Mouse (Mus musculus) heart, postnatal 0 days (tissue): Measurements from ENCODE around the gene Slc25a45. TPM values are rescaled to one million over a fixed set of nuclear protein-coding genes. Genes with fewer than 3 reads are reported as not detected.
A peak's percentile ranks its signal among the peaks of the same experiment; 100 is the strongest.

ENCODE experiments used
- ATAC-seq: fragments of 200-750 bp; cut with Nextera tagmentation; 2 replicates; pipeline ENCODE4 v1.8.0; 2017; ENCODE audit warnings: low read depth, moderate number of reproducible peaks, moderate library complexity; ENCODE audit not compliant: insufficient read depth
- DNase-seq: peaks from one replicate; pipeline ENCODE4 v3.0.0-alpha.2; 2016; ENCODE audit warnings: low spot score
- H3K27ac ChIP-seq: fragments of 300-500 bp; sonication (generic); 2 replicates; pipeline ENCODE4 v1.5.1; 2014; ENCODE audit warnings: low read depth, mild to moderate bottlenecking
- H3K27me3 ChIP-seq: fragments of 300-500 bp; sonication (generic); 2 replicates; pipeline ENCODE4 v1.6.1; 2014; ENCODE audit warnings: low read length, mixed read lengths; ENCODE audit not compliant: control insufficient read depth, insufficient read depth
- H3K36me3 ChIP-seq: fragments of 300-500 bp; sonication (generic); replicated peaks from 2 replicates; pipeline ENCODE4 v1.6.1; 2014; ENCODE audit warnings: low read length, mixed read lengths; ENCODE audit not compliant: control insufficient read depth, insufficient read depth
- H3K4me1 ChIP-seq: fragments of 300-500 bp; sonication (generic); 2 replicates; pipeline ENCODE4 v1.6.1; 2014; ENCODE audit warnings: antibody characterized with exemption; ENCODE audit not compliant: control insufficient read depth, insufficient read depth
- H3K4me2 ChIP-seq: fragments of 300-500 bp; sonication (generic); 2 replicates; pipeline ENCODE4 v1.6.1; 2014; ENCODE audit warnings: low read depth, mild to moderate bottlenecking, low read length, moderate library complexity
- H3K4me3 ChIP-seq: fragments of 300-500 bp; sonication (generic); 2 replicates; pipeline ENCODE4 v1.5.1; 2014; ENCODE audit warnings: low read depth, low read length
- H3K9ac ChIP-seq: fragments of 300-500 bp; sonication (generic); replicated peaks from 2 replicates; pipeline ENCODE4 v1.6.1; 2014; ENCODE audit warnings: low read depth, low read length, mixed read lengths
- H3K9me3 ChIP-seq: fragments of 300-500 bp; sonication (generic); replicated peaks from 2 replicates; pipeline ENCODE4 v1.6.1; 2016; ENCODE audit warnings: low read length; ENCODE audit not compliant: control insufficient read depth
- CTCF ChIP-seq: IDR thresholded peaks from 2 replicates; pipeline ENCODE4 v1.5.1; 2016; ENCODE audit warnings: antibody characterized with exemption, control low read depth, low read depth
- EP300 ChIP-seq: IDR thresholded peaks from 2 replicates; pipeline ENCODE4 v1.6.1; 2016; ENCODE audit warnings: antibody characterized with exemption, low read depth
- WGBS: fragments of 180-500 bp; shearing (Covaris S2); extraction: QIAGEN DNeasy Blood & Tissue Kit; methylation state at CpG from one replicate; pipeline ENCODE4 v1.1.7; 2014; 5-methylcytosine and 5-hydroxymethylcytosine counted together
- polyA plus RNA-seq: library from polyadenylated mRNA; unstranded; fragments of >200 nt; fragmentation: Nextera tagmentation; extraction: Ambion mirVana; gene quantifications from 2 replicates; pipeline ENCODE4 v1.2.1, GENCODE M21; 2015
- total RNA-seq: library from RNA; depleted of rRNA; stranded (reverse); fragments of >200 nt; gene quantifications from 2 replicates; pipeline ENCODE4 v1.2.3, GENCODE M21; 2014; ENCODE audit warnings: low replicate concordance; rRNA removed

Slc25a45 gene
- total and polyA plus RNA-seq, 2 experiments from 2014 or later: 2.9 to 4.8 TPM

DNA sequence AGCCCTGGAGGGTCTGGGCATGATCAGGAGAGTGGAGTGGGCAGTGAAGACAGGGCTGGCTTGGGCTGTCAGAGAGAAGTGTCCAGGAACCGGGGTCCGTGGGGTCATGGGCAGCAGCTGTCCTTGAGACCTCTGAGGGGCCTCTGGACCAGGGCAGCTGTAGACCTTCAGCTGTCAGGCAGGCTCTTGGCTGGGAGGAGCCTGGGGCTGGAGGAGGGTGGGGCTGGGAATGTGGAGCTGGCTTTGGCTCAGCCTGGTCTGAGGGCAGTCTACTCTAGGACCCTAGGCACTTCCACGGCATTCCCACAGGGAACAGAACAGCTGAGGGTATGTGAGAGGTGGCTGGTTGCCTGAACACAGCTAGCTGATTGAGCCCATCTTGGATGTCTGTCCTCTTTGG, 57.7 kb downstream of the Slc25a45 start:
- H3K27ac ChIP-seq: peak overlapping the region; percentile 64
- H3K4me1 ChIP-seq: peaks cover 27% of the 10 kb centered on the region
- H3K9ac ChIP-seq: no peak overlapping the region
- no peak overlapping the region for H3K4me2 ChIP-seq
- peak; percentile 68 for DNase-seq
- H3K4me3 ChIP-seq: no peak overlapping the region
- no peaks in the 10 kb centered on the region for H3K9me3 ChIP-seq
- WGBS: 5% methylated on average over 3 of the region's 3 CpGs
- peak; percentile 82 for ATAC-seq
- no peaks in the 10 kb centered on the region for H3K27me3 ChIP-seq
- TF ChIP-seq EP300 (no peak), CTCF (no peak)
- H3K36me3 ChIP-seq: no peaks in the 10 kb centered on the region

Other genes starting within 250 kb of the Slc25a45 start
- gene Rela, start 240.3 kb upstream of the Slc25a45 start, total RNA-seq: 26.3 and 49.5 TPM in 2 replicates
- 22.9 and 23.6 TPM in 2 replicates for gene Rela, start 240.3 kb upstream of the Slc25a45 start, polyA plus RNA-seq
- gene Sipa1, start 214.1 kb upstream of the Slc25a45 start, total RNA-seq: 33.2 and 37.8 TPM in 2 replicates
- 12.3 and 14.0 TPM in 2 replicates for gene Sipa1, start 214.1 kb upstream of the Slc25a45 start, polyA plus RNA-seq
- gene Map3k11, start 189.1 kb upstream of the Slc25a45 start, total RNA-seq: 43.5 and 51.5 TPM in 2 replicates
- gene Map3k11, start 189.1 kb upstream of the Slc25a45 start, polyA plus RNA-seq: 16.3 and 17.0 TPM in 2 replicates
- 27.0 and 35.9 TPM in 2 replicates for gene Pcnx3, start 188.9 kb upstream of the Slc25a45 start, total RNA-seq
- 6.1 and 6.7 TPM in 2 replicates for gene Pcnx3, start 188.9 kb upstream of the Slc25a45 start, polyA plus RNA-seq
- not detected in 2 replicates for gene Kcnk7, start 173.4 kb upstream of the Slc25a45 start, total RNA-seq
- gene Kcnk7, start 173.4 kb upstream of the Slc25a45 start, polyA plus RNA-seq: 0.30 and 0.34 TPM in 2 replicates
- gene Ehbp1l1, start 151.5 kb upstream of the Slc25a45 start, total RNA-seq: 113 and 118 TPM in 2 replicates
- gene Ehbp1l1, start 151.5 kb upstream of the Slc25a45 start, polyA plus RNA-seq: 86.5 and 111 TPM in 2 replicates
- gene Fam89b, start 148.2 kb upstream of the Slc25a45 start, total RNA-seq: 118 and 140 TPM in 2 replicates
- gene Fam89b, start 148.2 kb upstream of the Slc25a45 start, polyA plus RNA-seq: 74.8 and 76.6 TPM in 2 replicates
- gene Ltbp3, start 136.9 kb upstream of the Slc25a45 start, total RNA-seq: 60.0 and 73.4 TPM in 2 replicates
- gene Ltbp3, start 136.9 kb upstream of the Slc25a45 start, polyA plus RNA-seq: 15.4 and 16.3 TPM in 2 replicates
- gene Scyl1, start 106.4 kb upstream of the Slc25a45 start, total RNA-seq: 78.0 and 82.4 TPM in 2 replicates
- 46.1 and 47.1 TPM in 2 replicates for gene Scyl1, start 106.4 kb upstream of the Slc25a45 start, polyA plus RNA-seq
- gene Frmd8, start 2.5 kb upstream of the Slc25a45 start, total RNA-seq: 29.1 and 53.8 TPM in 2 replicates
- 12.8 and 14.9 TPM in 2 replicates for gene Frmd8, start 2.5 kb upstream of the Slc25a45 start, polyA plus RNA-seq
- gene Tigd3, start 16.3 kb downstream of the Slc25a45 start, total RNA-seq: 0.81 and 3.3 TPM in 2 replicates
- 0.85 and 0.91 TPM in 2 replicates for gene Tigd3, start 16.3 kb downstream of the Slc25a45 start, polyA plus RNA-seq
- gene Dpf2, start 35.2 kb downstream of the Slc25a45 start, total RNA-seq: 57.8 and 91.8 TPM in 2 replicates
- 60.5 and 61.4 TPM in 2 replicates for gene Dpf2, start 35.2 kb downstream of the Slc25a45 start, polyA plus RNA-seq
- 15.7 and 17.4 TPM in 2 replicates for gene Cdc42ep2, start 47.0 kb downstream of the Slc25a45 start, total RNA-seq
- gene Cdc42ep2, start 47.0 kb downstream of the Slc25a45 start, polyA plus RNA-seq: 8.8 and 9.5 TPM in 2 replicates
- 44.7 and 64.3 TPM in 2 replicates for gene Pola2, start 86.4 kb downstream of the Slc25a45 start, total RNA-seq
- gene Pola2, start 86.4 kb downstream of the Slc25a45 start, polyA plus RNA-seq: 32.7 and 34.1 TPM in 2 replicates
- not detected in 2 replicates for gene Slc22a20, start 108.3 kb downstream of the Slc25a45 start, total RNA-seq
- gene Slc22a20, start 108.3 kb downstream of the Slc25a45 start, polyA plus RNA-seq: not detected in 2 replicates
- 18.9 and 19.3 TPM in 2 replicates for gene Capn1, start 138.1 kb downstream of the Slc25a45 start, total RNA-seq
- 4.9 and 5.3 TPM in 2 replicates for gene Capn1, start 138.1 kb downstream of the Slc25a45 start, polyA plus RNA-seq
- 12.0 and 16.0 TPM in 2 replicates for gene Syvn1, start 168.8 kb downstream of the Slc25a45 start, total RNA-seq
- gene Syvn1, start 168.8 kb downstream of the Slc25a45 start, polyA plus RNA-seq: 9.2 and 10.2 TPM in 2 replicates
- gene Mrpl49, start 180.0 kb downstream of the Slc25a45 start, total RNA-seq: 18.7 and 37.1 TPM in 2 replicates
- gene Mrpl49, start 180.0 kb downstream of the Slc25a45 start, polyA plus RNA-seq: 49.7 and 53.5 TPM in 2 replicates
- 562 and 833 TPM in 2 replicates for gene Fau, start 180.0 kb downstream of the Slc25a45 start, total RNA-seq
- 484 and 508 TPM in 2 replicates for gene Fau, start 180.0 kb downstream of the Slc25a45 start, polyA plus RNA-seq
- 46.7 and 58.4 TPM in 2 replicates for gene Znhit2, start 183.4 kb downstream of the Slc25a45 start, total RNA-seq
- gene Znhit2, start 183.4 kb downstream of the Slc25a45 start, polyA plus RNA-seq: 21.4 and 22.7 TPM in 2 replicates
- gene Tm7sf2, start 190.6 kb downstream of the Slc25a45 start, total RNA-seq: 13.1 and 14.4 TPM in 2 replicates
- gene Tm7sf2, start 190.6 kb downstream of the Slc25a45 start, polyA plus RNA-seq: 3.2 and 3.3 TPM in 2 replicates
- gene Vps51, start 199.4 kb downstream of the Slc25a45 start, total RNA-seq: 55.2 and 59.7 TPM in 2 replicates
- 32.5 and 35.8 TPM in 2 replicates for gene Vps51, start 199.4 kb downstream of the Slc25a45 start, polyA plus RNA-seq
- not detected in 2 replicates for gene Tmem262, start 202.2 kb downstream of the Slc25a45 start, total RNA-seq
- not detected in 2 replicates for gene Tmem262, start 202.2 kb downstream of the Slc25a45 start, polyA plus RNA-seq
- not detected in 2 replicates for gene Gm28374, start 204.4 kb downstream of the Slc25a45 start, total RNA-seq
- gene Gm28374, start 204.4 kb downstream of the Slc25a45 start, polyA plus RNA-seq: 0.72 and 0.99 TPM in 2 replicates
- 50.8 and 55.5 TPM in 2 replicates for gene Zfpl1, start 207.1 kb downstream of the Slc25a45 start, total RNA-seq
- 36.1 and 37.5 TPM in 2 replicates for gene Zfpl1, start 207.1 kb downstream of the Slc25a45 start, polyA plus RNA-seq
- 2.2 and 6.8 TPM in 2 replicates for gene Cdca5, start 207.2 kb downstream of the Slc25a45 start, total RNA-seq
- gene Cdca5, start 207.2 kb downstream of the Slc25a45 start, polyA plus RNA-seq: 5.7 and 6.4 TPM in 2 replicates
- not detected in 2 replicates for gene AC131692.1, start 216.6 kb downstream of the Slc25a45 start, total RNA-seq
- not detected in 2 replicates for gene AC131692.1, start 216.6 kb downstream of the Slc25a45 start, polyA plus RNA-seq
- not detected in 2 replicates for gene Naaladl1, start 228.0 kb downstream of the Slc25a45 start, total RNA-seq
- gene Naaladl1, start 228.0 kb downstream of the Slc25a45 start, polyA plus RNA-seq: 0.07 TPM in 1 of 2 replicates, not detected in the other
- 46.5 and 48.8 TPM in 2 replicates for gene Sac3d1, start 240.8 kb downstream of the Slc25a45 start, total RNA-seq
- 25.1 and 25.8 TPM in 2 replicates for gene Sac3d1, start 240.8 kb downstream of the Slc25a45 start, polyA plus RNA-seq